Mouse (Mus musculus) small intestine, adult 2 months (tissue): ENCODE data around the gene Pnpla3.
A peak's percentile ranks its signal among the peaks of the same experiment; 100 is the strongest.

ENCODE experiments used
- CTCF ChIP-seq: fragments of 200-500 bp; IDR thresholded peaks from 2 replicates; pipeline ENCODE4 v1.5.1; 2012; ENCODE audit warnings: low read depth, mild to moderate bottlenecking, control low read depth, inconsistent platforms, low read length, moderate library complexity, mixed read lengths; ENCODE audit not compliant: insufficient replicate concordance, insufficient read length; ENCODE audit errors: extremely low read depth
- POLR2A ChIP-seq: fragments of 200-500 bp; IDR thresholded peaks from 2 replicates; pipeline ENCODE4 v1.6.1; 2012; ENCODE audit warnings: low read depth, mild to moderate bottlenecking, control low read depth, inconsistent platforms, low read length, moderate library complexity

DNA sequence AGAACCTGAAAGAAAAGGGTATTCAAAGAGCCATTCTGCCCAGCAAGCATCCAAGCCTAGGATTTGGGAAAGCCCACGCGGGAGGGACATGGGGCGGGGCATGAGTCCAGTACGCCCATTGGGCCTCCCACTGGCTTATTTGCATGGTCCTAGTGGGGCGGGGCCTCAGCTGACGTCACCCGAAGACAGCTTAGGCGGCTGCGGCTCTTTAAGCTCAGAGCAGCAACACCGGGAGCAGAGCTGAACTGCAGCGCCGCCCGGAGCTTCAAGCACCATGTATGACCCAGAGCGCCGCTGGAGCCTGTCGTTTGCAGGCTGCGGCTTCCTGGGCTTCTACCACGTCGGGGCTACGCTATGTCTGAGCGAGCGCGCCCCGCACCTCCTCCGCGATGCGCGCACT, at the start of gene Pnpla3:
- peak; percentile 60; the same call in 1 of the 2 replicates for TF ChIP-seq POLR2A
- TF ChIP-seq CTCF = no peak
